Mouse (Mus musculus): ENCODE results near the gene Syt15. TPM values are rescaled to one million over a fixed set of nuclear protein-coding genes. Genes with fewer than 3 reads are reported as not detected.

Syt15 gene
- polyA plus RNA-seq, 1 experiment, result not detected

DNA sequence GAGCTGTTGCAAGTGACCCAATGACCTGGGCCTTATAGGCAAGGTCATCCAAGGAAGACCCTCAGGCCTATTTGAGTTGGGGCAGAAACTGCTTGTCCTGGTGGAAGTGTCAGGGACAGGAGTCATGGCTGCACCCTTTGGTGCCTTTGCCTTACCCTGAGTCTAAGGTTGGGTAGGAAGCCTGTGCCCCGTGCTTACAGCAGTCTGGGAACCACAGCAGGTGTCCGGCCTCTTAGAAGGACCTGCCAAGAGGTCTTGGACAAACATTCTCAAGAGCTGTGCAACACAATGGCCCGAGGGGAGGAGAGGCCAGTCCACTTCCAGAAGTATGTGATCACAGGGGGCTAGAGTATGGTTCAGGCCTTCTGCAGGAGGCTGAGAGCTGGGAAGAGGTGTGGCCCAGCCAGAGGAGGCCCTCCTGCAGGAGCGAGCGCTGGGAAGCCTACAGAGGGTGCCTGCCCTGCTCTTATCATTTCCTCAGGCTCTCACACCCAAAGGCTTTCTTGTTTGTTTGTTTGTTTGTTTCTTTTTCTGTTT is 4.0 kb downstream of the Syt15 start:
- Histone ChIP-seq H3K36me3 (ENCODE audit: control insufficient read depth) (no peaks in the 10 kb centered on the region), H3K9me3 (ENCODE audit: control insufficient read depth, low read length) (no peaks in the 10 kb centered on the region), H3K4me1 (ENCODE audit: control insufficient read depth) (no peaks in the 10 kb centered on the region), H3K27me3 (ENCODE audit: control insufficient read depth) (peaks cover 22% of the 10 kb centered on the region), H3K4me3 (replicated peaks) (no peak overlapping the region)
- TF ChIP-seq GATA1 (IDR thresholded peaks at IDR 0.05; ENCODE audit: low read length), result no peak
- TF ChIP-seq TAL1 (IDR thresholded peaks at IDR 0.05; ENCODE audit: low read length), result no peak

DNA sequence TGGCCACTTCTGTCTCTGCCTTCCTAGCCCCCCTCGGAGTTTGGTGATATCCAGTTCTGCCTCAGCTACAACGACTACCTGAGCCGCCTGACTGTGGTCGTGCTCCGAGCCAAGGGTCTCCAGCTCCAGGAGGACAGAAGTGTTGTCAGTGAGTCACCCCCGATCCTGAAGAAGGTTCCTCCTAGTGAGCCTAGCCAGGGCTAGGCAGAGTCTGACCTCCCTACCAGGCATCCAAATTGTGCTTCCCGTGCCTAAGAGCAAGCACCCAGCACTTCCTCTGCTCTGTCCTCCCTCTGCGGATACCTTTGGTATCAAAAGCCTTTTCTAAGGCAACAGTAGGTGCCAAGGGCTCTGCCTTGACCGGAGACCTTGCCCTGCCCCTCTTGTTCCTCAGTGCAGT is 6.6 kb downstream of the Syt15 start:
- TF ChIP-seq TAL1 (IDR thresholded peaks at IDR 0.05; ENCODE audit: low read length), result no peak
- no peak for TF ChIP-seq GATA1 (IDR thresholded peaks at IDR 0.05; ENCODE audit: low read length)
- no peak overlapping the region for H3K4me3 ChIP-seq (replicated peaks)

GRCm38 (mm10) chr14:34226566-34226965 is 7.2 kb downstream of the Syt15 start:
- TF ChIP-seq GATA1 (IDR thresholded peaks at IDR 0.05; ENCODE audit: low read length), result no peak
- no peak for TF ChIP-seq TAL1 (IDR thresholded peaks at IDR 0.05; ENCODE audit: low read length)
- H3K4me1 ChIP-seq (ENCODE audit: control insufficient read depth), result no peaks in the 10 kb centered on the region
- no peaks in the 10 kb centered on the region for H3K27me3 ChIP-seq (ENCODE audit: control insufficient read depth)
- no peaks in the 10 kb centered on the region for H3K9me3 ChIP-seq (ENCODE audit: control insufficient read depth, low read length)
- no peaks in the 10 kb centered on the region for H3K36me3 ChIP-seq (ENCODE audit: control insufficient read depth)
- no peak overlapping the region for H3K4me3 ChIP-seq (replicated peaks)

More for the DNA sequence above, 6.6 kb downstream of the Syt15 start:
- Histone ChIP-seq H3K36me3 (ENCODE audit: control insufficient read depth) (no peaks in the 10 kb centered on the region), H3K27me3 (ENCODE audit: control insufficient read depth) (no peaks in the 10 kb centered on the region; the same call in 1 of the 2 replicates), H3K9me3 (ENCODE audit: control insufficient read depth, low read length) (no peaks in the 10 kb centered on the region), H3K4me1 (ENCODE audit: control insufficient read depth) (no peaks in the 10 kb centered on the region)

DNA sequence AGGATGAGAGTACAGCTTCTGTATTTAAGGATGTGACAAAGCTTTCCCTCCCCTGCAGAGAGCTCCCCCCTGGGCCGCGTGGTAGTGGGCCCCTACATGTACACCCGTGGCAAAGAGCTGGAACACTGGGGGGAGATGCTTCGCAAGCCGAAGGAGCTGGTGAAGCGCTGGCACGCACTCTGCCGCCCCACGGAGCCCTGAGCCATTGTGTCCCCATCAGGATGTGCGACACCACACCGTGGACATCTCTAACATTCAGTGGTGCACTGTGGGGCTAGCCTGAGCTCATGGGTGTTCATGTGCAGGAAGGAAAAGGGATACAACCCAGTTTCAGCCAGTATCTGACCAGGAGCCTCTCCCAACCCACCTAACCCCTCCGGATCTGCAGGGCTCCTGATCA is 8.6 kb downstream of the Syt15 start:
- Histone ChIP-seq H3K9me3 (ENCODE audit: control insufficient read depth, low read length) (no peaks in the 10 kb centered on the region), H3K4me3 (replicated peaks) (no peak overlapping the region), H3K27me3 (ENCODE audit: control insufficient read depth) (no peaks in the 10 kb centered on the region), H3K4me1 (ENCODE audit: control insufficient read depth) (no peaks in the 10 kb centered on the region), H3K36me3 (ENCODE audit: control insufficient read depth) (no peaks in the 10 kb centered on the region; the same call in 1 of the 2 replicates)
- no peak for TF ChIP-seq GATA1 (IDR thresholded peaks at IDR 0.05; ENCODE audit: low read length)
- TF ChIP-seq TAL1 (IDR thresholded peaks at IDR 0.05; ENCODE audit: low read length), result no peak

DNA sequence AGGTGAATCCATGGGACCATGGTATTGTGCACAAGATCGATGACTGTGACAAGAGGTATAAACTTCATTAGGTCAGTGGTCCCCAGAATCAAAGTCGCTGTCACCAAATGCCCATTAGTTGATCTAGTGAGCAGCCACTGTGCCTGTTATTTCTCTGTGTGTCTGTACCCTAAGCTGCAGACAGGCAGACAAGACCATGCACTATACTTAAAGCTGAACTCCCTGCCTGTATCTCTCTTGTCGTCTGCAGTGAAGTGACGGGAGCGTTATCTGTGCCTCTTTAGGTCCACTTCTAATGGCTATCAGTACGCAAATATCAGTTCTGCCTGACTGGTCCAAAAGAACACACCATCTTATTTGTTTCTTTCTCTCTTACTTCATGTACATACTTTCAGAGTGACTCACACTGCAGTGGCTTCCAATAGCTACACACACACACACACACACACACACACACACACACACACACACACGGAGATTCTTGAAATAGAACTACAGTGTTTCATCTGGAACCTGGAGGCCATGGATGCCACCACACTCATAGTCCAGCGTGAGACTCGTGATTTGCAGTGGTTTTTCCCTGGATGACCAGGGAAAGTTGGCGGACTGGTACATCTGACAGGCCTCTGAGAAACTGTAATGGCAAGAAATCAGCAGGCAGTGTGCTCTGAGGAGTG is 9.6 kb downstream of the Syt15 start:
- no peaks in the 10 kb centered on the region for H3K9me3 ChIP-seq (ENCODE audit: control insufficient read depth, low read length)
- no peak for TF ChIP-seq TAL1 (IDR thresholded peaks at IDR 0.05; ENCODE audit: low read length)
- H3K36me3 ChIP-seq (ENCODE audit: control insufficient read depth), result no peaks in the 10 kb centered on the region; the same call in 1 of the 2 replicates
- no peaks in the 10 kb centered on the region for H3K4me1 ChIP-seq (ENCODE audit: control insufficient read depth)
- H3K4me3 ChIP-seq (replicated peaks), result no peak overlapping the region
- H3K27me3 ChIP-seq (ENCODE audit: control insufficient read depth), result no peaks in the 10 kb centered on the region

- H3K4me1 ChIP-seq (ENCODE audit: control insufficient read depth), result no peaks in the 10 kb centered on the region
- no peaks in the 10 kb centered on the region for H3K27me3 ChIP-seq (ENCODE audit: control insufficient read depth)
- H3K4me3 ChIP-seq (replicated peaks), result no peak overlapping the region
- H3K36me3 ChIP-seq (ENCODE audit: control insufficient read depth), result no peaks in the 10 kb centered on the region; the same call in 1 of the 2 replicates
- TF ChIP-seq TAL1 (IDR thresholded peaks at IDR 0.05; ENCODE audit: low read length) (no peak), GATA1 (IDR thresholded peaks at IDR 0.05; ENCODE audit: low read length) (no peak)
- H3K9me3 ChIP-seq (ENCODE audit: control insufficient read depth, low read length), result no peaks in the 10 kb centered on the region
These were observed 12.9 kb downstream of the Syt15 start for GRCm38 (mm10) chr14:34232340-34232739.

GRCm38 (mm10) chr14:34232866-34233680 is 13.7 kb downstream of the Syt15 start:
- Histone ChIP-seq H3K27me3 (ENCODE audit: control insufficient read depth) (no peaks in the 10 kb centered on the region), H3K9me3 (ENCODE audit: control insufficient read depth, low read length) (no peaks in the 10 kb centered on the region), H3K4me3 (replicated peaks) (no peak overlapping the region), H3K4me1 (ENCODE audit: control insufficient read depth) (no peaks in the 10 kb centered on the region), H3K36me3 (ENCODE audit: control insufficient read depth) (no peaks in the 10 kb centered on the region; the same call in 1 of the 2 replicates)
- TF ChIP-seq GATA1 (IDR thresholded peaks at IDR 0.05; ENCODE audit: low read length) (no peak), TAL1 (IDR thresholded peaks at IDR 0.05; ENCODE audit: low read length) (no peak)

DNA sequence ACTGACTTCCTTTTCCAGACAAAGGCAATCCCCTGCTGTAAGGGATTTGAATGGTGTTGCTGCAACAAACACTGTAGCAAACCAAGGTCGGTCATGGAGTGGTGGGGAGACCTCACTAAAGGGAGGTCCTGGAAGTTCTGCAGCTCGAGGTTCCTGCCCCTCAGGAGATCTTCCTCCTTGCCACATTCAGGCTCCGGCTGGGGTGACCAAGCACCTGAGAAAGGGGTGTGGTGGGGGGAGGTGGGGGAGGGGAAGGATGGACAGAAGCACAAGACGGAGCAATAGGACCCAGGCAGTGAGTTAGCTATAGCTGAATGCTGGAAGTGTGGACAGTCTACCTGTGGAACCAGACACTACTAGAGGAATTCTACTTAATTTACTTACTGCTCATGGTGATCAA is 14.5 kb downstream of the Syt15 start:
- no peaks in the 10 kb centered on the region for H3K4me1 ChIP-seq (ENCODE audit: control insufficient read depth)
- TF ChIP-seq TAL1 (IDR thresholded peaks at IDR 0.05; ENCODE audit: low read length) (no peak), GATA1 (IDR thresholded peaks at IDR 0.05; ENCODE audit: low read length) (no peak)

More for the DNA sequence above, 14.5 kb downstream of the Syt15 start:
- Histone ChIP-seq H3K36me3 (ENCODE audit: control insufficient read depth) (peaks cover 2% of the 10 kb centered on the region; the same call in 1 of the 2 replicates), H3K9me3 (ENCODE audit: control insufficient read depth, low read length) (no peaks in the 10 kb centered on the region), H3K4me3 (replicated peaks) (no peak overlapping the region), H3K27me3 (ENCODE audit: control insufficient read depth) (no peaks in the 10 kb centered on the region)

Measured in erythroblast, embryonic 14.5 days (primary cell).